Mouse (Mus musculus) central nervous system, embryonic 18 days (tissue): ENCODE results near the gene Dmrtc1a. TPM values are rescaled to one million over a fixed set of nuclear protein-coding genes. Genes with fewer than 3 reads are reported as not detected.

Experiments used
- polyA plus RNA-seq: library from polyadenylated mRNA; depleted of rRNA; stranded (reverse); fragments of >200 nt; gene quantifications from 2 replicates; pipeline ENCODE4 v1.2.3, GENCODE M21; 2012; rRNA removed

Gene Dmrtc1a
- 1.1 and 1.5 TPM in 2 replicates for polyA plus RNA-seq

DNA sequence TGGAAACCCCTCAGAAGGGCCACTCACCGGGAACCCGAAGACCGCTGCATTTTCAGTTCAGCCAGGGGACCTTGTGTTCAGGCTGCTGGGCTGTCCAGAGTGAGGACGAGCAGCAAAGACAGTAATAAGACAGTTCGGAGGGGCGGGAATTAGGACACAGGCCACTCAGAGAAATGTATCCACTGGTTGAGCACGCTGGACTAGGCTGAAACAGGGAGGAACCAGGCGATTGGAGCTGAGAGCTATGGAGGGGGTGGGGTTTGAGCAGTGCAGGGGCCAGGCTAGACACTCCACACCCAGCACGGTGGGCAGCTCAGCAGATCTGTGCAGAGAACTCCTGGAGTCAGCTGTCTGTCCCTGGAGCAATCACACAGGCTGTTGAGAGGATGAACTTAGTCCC is at the start of gene Dmrtc1a, which contains the start of gene 1700011M02Rik:
Dmrtc1a (minus strand) TSS at position 101 of the 400 bp plus-strand sequence.
1700011M02Rik (plus strand) TSS at position 319 of the 400 bp plus-strand sequence.

DNA sequence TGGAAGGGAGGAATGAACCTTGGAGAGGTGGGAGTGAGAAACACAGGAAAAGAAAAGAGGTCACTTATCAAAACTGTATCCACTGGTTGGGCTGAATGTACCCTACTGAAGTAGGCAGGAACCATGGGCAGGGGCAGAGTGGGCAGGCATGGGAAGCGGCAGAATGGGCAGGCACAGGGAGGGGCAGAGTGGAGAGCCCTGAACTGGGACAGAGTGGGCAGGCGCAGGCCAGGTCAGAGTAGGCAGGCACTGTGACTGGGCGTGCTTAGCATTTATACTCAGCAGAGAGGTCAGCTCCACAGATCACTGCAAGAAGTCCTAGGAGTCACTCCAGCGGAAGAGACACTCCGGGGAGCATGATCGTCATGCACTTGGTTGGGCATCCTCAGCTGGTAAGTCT is 19.6 kb upstream of the Dmrtc1a start, which contains the start of gene 1700018G05Rik:
1700018G05Rik (plus strand) TSS at position 301 of the 400 bp plus-strand sequence.

DNA sequence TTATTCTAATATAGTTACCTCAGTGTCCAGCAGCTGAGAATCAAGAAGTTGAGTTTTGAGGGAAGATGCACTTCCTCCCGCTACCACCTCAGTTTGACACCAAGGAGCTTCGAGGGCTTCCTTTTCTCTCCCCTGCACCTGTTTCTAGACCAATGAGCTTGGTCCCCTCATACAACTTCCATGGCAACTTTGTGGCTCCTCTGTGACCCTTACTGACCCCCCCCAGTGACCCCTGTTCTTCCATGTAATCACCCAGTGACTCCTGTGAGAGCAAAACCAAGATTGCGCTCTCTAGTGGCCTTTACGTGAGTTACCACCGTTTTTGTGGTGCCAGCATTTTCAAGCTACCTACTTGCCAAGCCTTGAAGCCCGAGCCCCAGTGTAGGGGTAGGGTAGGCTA is 40.6 kb downstream of the Dmrtc1a start, which contains the start of gene 1700031F05Rik:
1700031F05Rik (minus strand) TSS at position 101 of the 400 bp plus-strand sequence.

DNA sequence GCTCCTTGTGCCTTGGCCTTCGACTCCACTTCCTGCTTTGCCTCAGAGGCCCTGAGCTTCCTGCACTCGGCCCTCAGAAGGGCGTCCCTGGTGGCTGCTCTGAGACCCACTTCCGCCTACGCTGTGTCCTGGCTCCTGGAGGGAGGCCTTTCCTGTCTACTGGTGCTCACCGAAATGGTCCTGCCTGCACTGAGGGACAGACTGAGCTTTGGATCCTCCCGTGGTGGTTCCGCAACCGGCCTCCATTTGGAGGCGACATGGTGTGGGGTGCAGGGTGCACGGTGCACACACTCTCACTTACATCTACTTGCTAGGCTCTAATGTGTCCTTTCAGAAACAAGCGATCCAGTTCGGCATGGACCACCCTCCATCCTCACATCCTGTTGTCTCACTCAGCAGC is 54.0 kb downstream of the Dmrtc1a start, which contains the start of gene Dmrtc1c2:
Dmrtc1c2 (minus strand) TSS at position 101 of the 400 bp plus-strand sequence.

Other genes starting within 250 kb of the Dmrtc1a start
- not detected in 2 replicates for gene Gm3880, start 221.7 kb downstream of the Dmrtc1a start, polyA plus RNA-seq
- not detected in 2 replicates for gene Gm9112, start 201.1 kb downstream of the Dmrtc1a start, polyA plus RNA-seq
- gene Dmrtc1b, start 200.8 kb downstream of the Dmrtc1a start, polyA plus RNA-seq, result not detected in 2 replicates
- gene Dmrtc1c1, start 105.7 kb downstream of the Dmrtc1a start, polyA plus RNA-seq, result not detected in 2 replicates
- gene Dmrtc1c2, start 54.1 kb downstream of the Dmrtc1a start, polyA plus RNA-seq, result not detected in 2 replicates
- gene 1700031F05Rik, start 40.7 kb downstream of the Dmrtc1a start, polyA plus RNA-seq, result not detected in 2 replicates
- not detected in 2 replicates for gene 1700011M02Rik, start 218 bp upstream of the Dmrtc1a start, polyA plus RNA-seq
- gene 1700018G05Rik, start 19.7 kb upstream of the Dmrtc1a start, polyA plus RNA-seq, result not detected in 2 replicates